8 mouse cellular contexts compared by ENCODE assay signal in genomic region chr10:42502349-42503111, GRCm38 (mm10). TPM values are rescaled to one million over a fixed set of nuclear protein-coding genes. Genes with fewer than 3 reads are reported as not detected.
DNase-seq lines count a peak whose midpoint lies in the region; ATAC-seq and TF ChIP-seq lines count a peak whose summit lies in the region.

No protein-coding gene starts in this region.

- intact Hi-C loops in left cerebral cortex, postnatal 4 days (cut with DNase I): loop anchor here (5.0 kb wide), 1 partner anchor 165 kb away; no protein-coding TSS in a partner anchor

- no peak for TF ChIP-seq POLR2A in spleen, adult 2 months (IDR thresholded peaks at IDR 0.05; ENCODE audit: low read depth, low read length)

- DNase-seq in gastrocnemius, adult 18-20 months (ENCODE audit: low spot score): peak; percentile 57
- DNase-seq in gastrocnemius, postnatal 25 days: no peak
- peak; percentile 55 for DNase-seq in left cerebral cortex, postnatal 4 days
- peak; percentile 53 for DNase-seq in mesoderm, embryonic 11.5 days (ENCODE audit: low read depth, low spot score)
- DNase-seq in spleen, adult 2 months (ENCODE audit: low read depth in 1 of 2, low spot score in 2 of 2): peak; percentile 51

- peaks cover 8% of the 10 kb centered on the region; the same call in 1 of the 2 replicates for H3K4me1 ChIP-seq in brown adipose tissue, adult 24 weeks (ENCODE audit: control insufficient read depth, insufficient read depth, insufficient read length, low read length)
- peaks cover 3% of the 10 kb centered on the region; the same call in 1 of the 2 replicates for H3K4me1 ChIP-seq in spleen, adult 2 months (ENCODE audit: control insufficient read depth, insufficient read depth, insufficient read length)

- under 1% methylated on average over 54 of the region's 55 CpGs for WGBS in spleen, adult 2 months

- H3K4me3 ChIP-seq in brown adipose tissue, adult 24 weeks (ENCODE audit: insufficient read depth, low read depth, low read length): peak overlapping the region; percentile 87
- peak overlapping the region; percentile 78 for H3K4me3 ChIP-seq in spleen, adult 2 months (ENCODE audit: extremely low read depth, insufficient read depth, insufficient read length)

- peak; percentile 67 for ATAC-seq in frontal cortex, adult (ENCODE audit: low TSS enrichment)
- peak; percentile 30 for ATAC-seq in inflammation-experienced regulatory T-cells, adult 6 months

- peak overlapping the region; percentile 91 for H3K27ac ChIP-seq in brown adipose tissue, adult 24 weeks (replicated peaks; ENCODE audit: low read depth, low read length)
- H3K27ac ChIP-seq in spleen, adult 2 months (ENCODE audit: insufficient read depth, low read length): peak overlapping the region; percentile 89

- no peak for TF ChIP-seq CTCF in spleen, adult 2 months (IDR thresholded peaks at IDR 0.05; ENCODE audit: extremely low read depth, insufficient read depth, insufficient read length, insufficient replicate concordance)

- H3K36me3 ChIP-seq in spleen, adult 2 months (ENCODE audit: control insufficient read depth, insufficient read depth, low read length): no peaks in the 10 kb centered on the region

- no peaks in the 10 kb centered on the region for H3K27me3 ChIP-seq in spleen, adult 2 months (ENCODE audit: control insufficient read depth, insufficient read depth, low read length)

RNA-seq across cellular contexts. Expression of gene Snx3, which starts 0.7 kb away (rescaled TPM):
- total RNA-seq in gastrocnemius, adult 18-20 months (2021): 100 to 1,000 TPM; 171 to 175 TPM
- total RNA-seq in gastrocnemius, postnatal 25 days (2021): 100 to 1,000 TPM; 140 to 157 TPM
- polyA plus RNA-seq in brown adipose tissue, adult 24 weeks (2012; ENCODE audit: insufficient read depth, insufficient read length, missing spikeins): 163 and 187 TPM in 2 replicates
- polyA plus RNA-seq in inflammation-experienced regulatory T-cells, adult 6 months (2017; shearing (Covaris generic)): 100 to 1,000 TPM; 198 to 221 (median 215) TPM
- total RNA-seq in left cerebral cortex, postnatal 4 days (2021): 100 to 1,000 TPM; 164 to 170 TPM
- 152 and 155 TPM in 2 replicates for polyA plus RNA-seq in spleen, adult 2 months (2012; rRNA removed)

RNA-seq across cellular contexts. Expression of gene Afg1l, which starts 24.2 kb away (rescaled TPM):
- total RNA-seq in gastrocnemius, adult 18-20 months (2021): 10 to 100 TPM in 1 of 2 experiments, 1 to 10 TPM in 1; 7.6 to 10.2 TPM
- total RNA-seq in gastrocnemius, postnatal 25 days (2021): 10 to 100 TPM in 1 of 2 experiments, 1 to 10 TPM in 1; 8.6 to 10.0 TPM
- polyA plus RNA-seq in brown adipose tissue, adult 24 weeks (2012; ENCODE audit: insufficient read depth, insufficient read length, missing spikeins): 90.6 and 104 TPM in 2 replicates
- 1 to 10 TPM; 3.3 to 5.5 (median 3.4) TPM for polyA plus RNA-seq in inflammation-experienced regulatory T-cells, adult 6 months (2017; shearing (Covaris generic))
- 1 to 10 TPM; 5.0 to 5.3 TPM for total RNA-seq in left cerebral cortex, postnatal 4 days (2021)
- polyA plus RNA-seq in spleen, adult 2 months (2012; rRNA removed): 1.5 and 2.1 TPM in 2 replicates
